Mouse (Mus musculus): ENCODE measurements at regions not wholly inside any gene's neighbourhood (a gene's known extent, or its start where the extent isn't known, plus 50 kb on each side); places are given as distances from the start of the nearest gene placed in this dataset.

DNA sequence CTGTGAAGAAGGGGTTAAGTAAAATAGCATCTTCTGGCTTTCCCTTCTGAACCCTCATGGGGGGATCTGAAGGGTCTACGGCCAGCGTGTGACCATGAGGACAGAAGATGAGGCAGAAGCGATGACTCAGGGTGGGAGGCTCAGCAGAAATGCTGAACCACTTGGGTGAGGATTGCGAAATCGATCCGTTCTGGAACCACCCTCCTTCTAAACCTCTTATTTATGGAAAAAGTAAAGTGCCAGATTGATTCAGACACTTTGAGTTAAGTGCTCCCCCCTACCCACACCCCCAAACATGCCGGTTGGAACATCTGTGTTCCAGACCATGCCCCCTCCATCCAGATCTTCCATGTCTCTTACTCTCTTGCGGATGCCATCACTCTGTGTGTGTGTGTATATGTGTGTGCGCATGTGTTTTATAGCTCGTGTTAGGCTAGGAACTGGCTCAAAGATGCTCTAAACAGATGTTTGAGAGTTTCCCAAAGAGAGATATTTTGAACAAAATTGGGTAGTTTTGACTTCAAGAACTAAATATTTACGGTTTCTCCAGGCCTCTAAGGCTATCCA is 190.2 kb upstream of the Prickle1 start:
- no peaks in the 10 kb centered on the region for H3K27me3 ChIP-seq (ENCODE audit: control insufficient read depth, insufficient read depth, low read length)
- ATAC-seq (ENCODE audit: low FRiP score) (no peak), DNase-seq (ENCODE audit: low spot score, missing footprints) (no peak)
- H3K4me1 ChIP-seq (ENCODE audit: control insufficient read depth, insufficient read depth, low read length), result no peaks in the 10 kb centered on the region
- no peak overlapping the region for H3K9ac ChIP-seq (ENCODE audit: low read length)
- H3K9me3 ChIP-seq (ENCODE audit: control insufficient read depth, low read length), result no peaks in the 10 kb centered on the region
- H3K4me2 ChIP-seq, result no peak overlapping the region
- no peak overlapping the region for H3K4me3 ChIP-seq (ENCODE audit: low read depth, low read length)
- H3K27ac ChIP-seq (ENCODE audit: low read depth, low read length), result no peak overlapping the region
- H3K36me3 ChIP-seq (ENCODE audit: control insufficient read depth, insufficient read depth, low read length), result no peaks in the 10 kb centered on the region
- WGBS, result 90% methylated on average over 11 of the region's 11 CpGs

GRCm38 (mm10) chr15:93783736-93784135 is 188.0 kb upstream of the Prickle1 start:
- Histone ChIP-seq H3K4me2 (no peak overlapping the region), H3K27me3 (ENCODE audit: control insufficient read depth, insufficient read depth, low read length) (no peaks in the 10 kb centered on the region), H3K9me3 (ENCODE audit: control insufficient read depth, low read length) (no peaks in the 10 kb centered on the region), H3K9ac (ENCODE audit: low read length) (no peak overlapping the region), H3K4me1 (ENCODE audit: control insufficient read depth, insufficient read depth, low read length) (no peaks in the 10 kb centered on the region), H3K27ac (ENCODE audit: low read depth, low read length) (no peak overlapping the region), H3K4me3 (ENCODE audit: low read depth, low read length) (no peak overlapping the region), H3K36me3 (ENCODE audit: control insufficient read depth, insufficient read depth, low read length) (no peaks in the 10 kb centered on the region)
- 86% methylated on average over 4 of the region's 4 CpGs for WGBS
- no peak for ATAC-seq (ENCODE audit: low FRiP score)
- DNase-seq (ENCODE audit: low spot score, missing footprints), result no peak

DNA sequence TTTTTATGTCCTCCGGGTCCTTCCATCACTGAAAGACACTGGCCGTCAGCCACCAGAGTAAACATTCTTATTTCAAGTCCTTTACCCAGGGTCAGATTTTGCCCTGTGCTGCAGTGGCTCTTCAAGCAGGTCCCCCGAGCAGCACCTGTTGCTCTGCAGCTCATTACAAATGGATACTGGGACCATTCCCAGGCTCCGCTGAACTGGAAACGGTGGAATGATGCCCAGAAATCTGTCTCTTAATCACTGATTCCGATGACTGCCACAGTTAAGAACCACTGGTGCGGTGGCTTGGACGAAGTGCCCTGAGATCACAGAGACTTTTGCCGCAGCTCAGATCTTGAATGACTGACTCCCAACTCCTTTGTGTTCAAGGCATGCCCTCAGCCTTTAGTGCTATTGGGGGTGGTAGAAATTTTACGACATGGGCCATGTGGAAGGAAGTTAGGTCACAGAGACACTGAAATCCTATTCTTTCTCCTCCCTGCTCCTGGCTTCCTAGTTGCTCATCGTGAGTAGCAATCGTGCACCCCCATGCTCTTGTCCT is 179.6 kb upstream of the Prickle1 start:
- Histone ChIP-seq H3K4me2 (no peak overlapping the region), H3K36me3 (ENCODE audit: control insufficient read depth, insufficient read depth, low read length) (no peaks in the 10 kb centered on the region), H3K9ac (ENCODE audit: low read length) (no peak overlapping the region), H3K27me3 (ENCODE audit: control insufficient read depth, insufficient read depth, low read length) (no peaks in the 10 kb centered on the region), H3K27ac (ENCODE audit: low read depth, low read length) (no peak overlapping the region), H3K4me1 (ENCODE audit: control insufficient read depth, insufficient read depth, low read length) (no peaks in the 10 kb centered on the region), H3K9me3 (ENCODE audit: control insufficient read depth, low read length) (no peaks in the 10 kb centered on the region), H3K4me3 (ENCODE audit: low read depth, low read length) (no peak overlapping the region)
- ATAC-seq (ENCODE audit: low FRiP score) (no peak), DNase-seq (ENCODE audit: low spot score, missing footprints) (no peak)
- WGBS, result 79% methylated on average over 12 of the region's 12 CpGs

- WGBS, result 84% methylated on average over 4 of the region's 4 CpGs
- Histone ChIP-seq H3K4me1 (ENCODE audit: control insufficient read depth, insufficient read depth, low read length) (no peaks in the 10 kb centered on the region), H3K27me3 (ENCODE audit: control insufficient read depth, insufficient read depth, low read length) (no peaks in the 10 kb centered on the region), H3K4me2 (no peak overlapping the region), H3K36me3 (ENCODE audit: control insufficient read depth, insufficient read depth, low read length) (no peaks in the 10 kb centered on the region), H3K9me3 (ENCODE audit: control insufficient read depth, low read length) (no peaks in the 10 kb centered on the region), H3K27ac (ENCODE audit: low read depth, low read length) (no peak overlapping the region), H3K9ac (ENCODE audit: low read length) (no peak overlapping the region), H3K4me3 (ENCODE audit: low read depth, low read length) (no peak overlapping the region)
- ATAC-seq (ENCODE audit: low FRiP score), result no peak
- DNase-seq (ENCODE audit: low spot score, missing footprints), result no peak
These were observed 178.6 kb upstream of the Prickle1 start for GRCm38 (mm10) chr15:93774340-93774739.

DNA sequence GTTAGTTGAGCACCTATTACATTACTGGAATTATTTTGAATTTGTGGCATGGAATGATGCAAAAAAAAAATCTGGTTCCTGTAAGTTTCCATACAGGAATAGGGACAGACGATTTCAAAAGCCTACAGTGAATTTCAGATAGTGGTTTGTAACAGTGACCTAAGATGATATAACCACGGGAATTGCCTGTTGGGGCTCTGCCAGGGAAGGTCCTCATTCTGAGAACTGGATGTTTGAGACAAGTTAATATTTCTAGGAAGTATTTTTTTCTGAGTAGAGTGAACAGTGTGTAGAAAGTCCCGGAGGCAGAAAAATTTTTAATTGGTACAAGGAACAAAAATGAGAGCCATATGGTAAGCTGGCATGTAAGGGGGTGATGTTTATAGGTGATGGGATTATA is 171.3 kb upstream of the Prickle1 start:
- 81% methylated on average over 3 of the region's 3 CpGs for WGBS
- H3K27me3 ChIP-seq (ENCODE audit: control insufficient read depth, insufficient read depth, low read length), result no peaks in the 10 kb centered on the region
- no peak overlapping the region for H3K4me3 ChIP-seq (ENCODE audit: low read depth, low read length)
- no peaks in the 10 kb centered on the region for H3K4me1 ChIP-seq (ENCODE audit: control insufficient read depth, insufficient read depth, low read length)
- DNase-seq (ENCODE audit: low spot score, missing footprints) (no peak), ATAC-seq (ENCODE audit: low FRiP score) (no peak)
- H3K36me3 ChIP-seq (ENCODE audit: control insufficient read depth, insufficient read depth, low read length), result no peaks in the 10 kb centered on the region
- no peak overlapping the region for H3K4me2 ChIP-seq
- no peak overlapping the region for H3K27ac ChIP-seq (ENCODE audit: low read depth, low read length)
- H3K9ac ChIP-seq (ENCODE audit: low read length), result no peak overlapping the region
- no peaks in the 10 kb centered on the region for H3K9me3 ChIP-seq (ENCODE audit: control insufficient read depth, low read length)

DNA sequence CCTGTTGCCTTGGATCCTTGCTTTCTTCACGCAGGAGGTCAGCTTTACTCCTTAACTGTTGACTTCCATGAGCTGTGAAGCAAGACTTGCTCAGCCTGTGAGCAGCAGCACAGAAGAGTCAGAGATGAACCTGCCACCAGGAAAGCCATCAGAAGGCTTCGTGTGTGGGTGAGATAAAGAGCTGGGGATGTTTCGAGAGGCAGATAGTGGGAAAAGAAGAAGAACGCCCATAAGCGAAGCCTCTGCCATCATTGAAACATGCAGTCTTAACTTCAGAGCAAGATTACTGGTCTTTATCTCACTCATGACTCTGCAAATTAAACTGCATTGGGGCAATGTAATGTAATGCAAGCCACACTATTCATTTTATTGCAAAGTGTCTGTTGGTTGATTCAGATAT is 167.4 kb upstream of the Prickle1 start:
- H3K36me3 ChIP-seq (ENCODE audit: control insufficient read depth, insufficient read depth, low read length), result no peaks in the 10 kb centered on the region
- H3K9ac ChIP-seq (ENCODE audit: low read length), result no peak overlapping the region
- H3K4me3 ChIP-seq (ENCODE audit: low read depth, low read length), result no peak overlapping the region
- DNase-seq (ENCODE audit: low spot score, missing footprints), result no peak
- no peaks in the 10 kb centered on the region for H3K9me3 ChIP-seq (ENCODE audit: control insufficient read depth, low read length)
- 78% methylated on average over 5 of the region's 5 CpGs for WGBS
- no peak for ATAC-seq (ENCODE audit: low FRiP score)
- no peaks in the 10 kb centered on the region for H3K4me1 ChIP-seq (ENCODE audit: control insufficient read depth, insufficient read depth, low read length)
- no peak overlapping the region for H3K4me2 ChIP-seq
- H3K27ac ChIP-seq (ENCODE audit: low read depth, low read length), result no peak overlapping the region
- no peaks in the 10 kb centered on the region for H3K27me3 ChIP-seq (ENCODE audit: control insufficient read depth, insufficient read depth, low read length)

DNA sequence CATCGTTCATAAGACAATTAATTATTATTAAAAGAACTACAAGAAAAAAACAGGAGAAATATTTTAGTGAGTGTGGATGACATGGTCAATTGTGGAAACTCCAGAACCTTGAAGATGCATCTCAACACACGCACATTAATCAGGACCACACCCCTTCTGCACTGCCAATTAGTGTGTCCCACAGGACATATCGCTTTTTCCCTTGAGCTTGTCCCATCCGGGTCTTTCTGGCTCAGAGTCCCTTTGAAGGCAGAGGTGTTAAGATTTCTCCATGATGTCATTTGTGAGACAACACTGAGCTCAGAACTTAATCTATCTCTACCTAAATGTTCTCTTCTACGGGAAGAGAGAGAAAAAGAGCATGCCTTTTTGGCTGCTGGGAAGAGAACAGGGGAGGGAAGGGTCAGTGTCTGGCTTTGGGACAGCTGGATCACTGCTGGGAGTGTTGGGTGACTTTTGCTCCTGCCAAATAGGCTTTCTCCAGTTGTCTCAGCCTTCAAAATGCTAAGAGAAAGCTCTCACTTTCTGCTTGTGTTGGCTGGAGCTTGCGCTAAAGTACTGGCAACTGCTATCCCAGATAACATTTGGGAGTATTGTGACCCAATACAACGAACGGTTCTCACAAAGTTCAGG is 162.6 kb upstream of the Prickle1 start:
- WGBS, result 93% methylated on average over 8 of the region's 8 CpGs
- no peak overlapping the region for H3K27ac ChIP-seq (ENCODE audit: low read depth, low read length)
- no peaks in the 10 kb centered on the region for H3K27me3 ChIP-seq (ENCODE audit: control insufficient read depth, insufficient read depth, low read length)
- DNase-seq (ENCODE audit: low spot score, missing footprints), result no peak
- H3K4me1 ChIP-seq (ENCODE audit: control insufficient read depth, insufficient read depth, low read length), result no peaks in the 10 kb centered on the region
- no peak overlapping the region for H3K9ac ChIP-seq (ENCODE audit: low read length)
- H3K4me2 ChIP-seq, result no peak overlapping the region
- ATAC-seq (ENCODE audit: low FRiP score), result no peak
- H3K9me3 ChIP-seq (ENCODE audit: control insufficient read depth, low read length), result no peaks in the 10 kb centered on the region
- H3K4me3 ChIP-seq (ENCODE audit: low read depth, low read length), result no peak overlapping the region
- no peaks in the 10 kb centered on the region for H3K36me3 ChIP-seq (ENCODE audit: control insufficient read depth, insufficient read depth, low read length)

GRCm38 (mm10) chr15:93755989-93756388 is 160.3 kb upstream of the Prickle1 start:
- no peak for DNase-seq (ENCODE audit: low spot score, missing footprints)
- WGBS, result 65% methylated on average over 5 of the region's 5 CpGs

DNA sequence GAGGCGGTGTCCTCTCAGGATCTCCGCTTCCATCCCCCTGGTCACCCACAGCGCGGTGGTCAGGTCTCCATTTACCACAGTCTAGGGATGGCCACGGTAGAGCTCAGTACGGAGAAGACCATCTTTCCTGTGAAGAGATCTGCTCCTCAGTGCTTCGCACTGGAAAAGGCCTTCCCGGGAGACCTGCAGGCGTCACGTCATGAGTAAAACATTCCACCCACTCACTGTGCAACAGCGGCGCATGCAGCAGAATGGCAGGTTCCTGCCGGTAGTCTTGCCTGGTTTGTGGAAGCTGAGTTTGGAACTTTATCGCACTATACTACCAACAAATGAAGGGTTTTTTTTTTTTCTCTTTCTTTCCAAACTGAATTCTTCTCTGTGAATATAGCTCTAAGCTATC is 156.1 kb upstream of the Prickle1 start:
- Histone ChIP-seq H3K4me2 (no peak overlapping the region), H3K27me3 (ENCODE audit: control insufficient read depth, insufficient read depth, low read length) (no peaks in the 10 kb centered on the region), H3K9ac (ENCODE audit: low read length) (no peak overlapping the region), H3K9me3 (ENCODE audit: control insufficient read depth, low read length) (no peaks in the 10 kb centered on the region), H3K4me1 (ENCODE audit: control insufficient read depth, insufficient read depth, low read length) (no peaks in the 10 kb centered on the region), H3K4me3 (ENCODE audit: low read depth, low read length) (no peak overlapping the region), H3K27ac (ENCODE audit: low read depth, low read length) (no peak overlapping the region), H3K36me3 (ENCODE audit: control insufficient read depth, insufficient read depth, low read length) (no peaks in the 10 kb centered on the region)
- no peak for DNase-seq (ENCODE audit: low spot score, missing footprints)
- WGBS, result 87% methylated on average over 14 of the region's 14 CpGs
- ATAC-seq (ENCODE audit: low FRiP score), result no peak

More at GRCm38 (mm10) chr15:93755989-93756388, 160.3 kb upstream of the Prickle1 start:
- ATAC-seq (ENCODE audit: low FRiP score), result no peak
- H3K9ac ChIP-seq (ENCODE audit: low read length), result no peak overlapping the region
- H3K4me1 ChIP-seq (ENCODE audit: control insufficient read depth, insufficient read depth, low read length), result no peaks in the 10 kb centered on the region
- no peak overlapping the region for H3K27ac ChIP-seq (ENCODE audit: low read depth, low read length)
- no peaks in the 10 kb centered on the region for H3K36me3 ChIP-seq (ENCODE audit: control insufficient read depth, insufficient read depth, low read length)
- no peak overlapping the region for H3K4me2 ChIP-seq
- H3K4me3 ChIP-seq (ENCODE audit: low read depth, low read length), result no peak overlapping the region
- H3K9me3 ChIP-seq (ENCODE audit: control insufficient read depth, low read length), result no peaks in the 10 kb centered on the region
- no peaks in the 10 kb centered on the region for H3K27me3 ChIP-seq (ENCODE audit: control insufficient read depth, insufficient read depth, low read length)

Measured in midbrain, embryonic 11.5 days (tissue).